Mouse (Mus musculus): Measurements from ENCODE around the gene Tmem198b.
A peak's percentile ranks its signal among the peaks of the same experiment; 100 is the strongest.

DNA sequence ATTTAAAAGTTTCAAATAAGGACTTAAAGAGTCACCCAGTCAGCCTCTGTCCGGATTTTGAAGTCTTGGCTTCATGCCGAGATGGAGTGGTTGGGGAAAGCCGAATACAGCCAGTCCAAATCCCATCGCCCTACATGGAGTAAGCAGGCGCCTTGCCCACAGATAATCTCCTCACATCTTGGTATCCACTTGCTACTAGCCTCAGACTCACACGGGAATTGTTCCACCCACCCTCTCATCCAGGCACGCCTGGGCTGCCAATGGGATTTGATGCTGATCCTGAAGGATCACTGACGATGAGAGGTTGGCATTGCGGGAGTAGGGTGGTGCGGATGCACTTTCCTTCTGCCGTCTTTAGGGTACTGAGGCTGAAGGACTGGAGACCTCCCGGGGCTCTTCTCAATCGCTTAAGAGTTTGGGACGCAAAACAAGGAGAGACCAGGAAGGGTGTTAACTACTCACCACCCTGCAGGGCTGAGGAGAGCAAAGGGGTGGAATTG, 349 bp downstream of the Tmem198b start, which contains the start of gene Dnajc14:
- TF ChIP-seq POLR2A (IDR thresholded peaks at IDR 0.05; ENCODE audit: insufficient read depth, low read depth, low read length) = no peak
- peak; percentile 5; the same call in 1 of the 2 replicates for TF ChIP-seq CTCF (IDR thresholded peaks at IDR 0.05)
